Mouse (Mus musculus) midbrain, postnatal 0 days (tissue): ENCODE results near the gene Slc11a2. TPM values are rescaled to one million over a fixed set of nuclear protein-coding genes. Genes with fewer than 3 reads are reported as not detected.
"Not testable (repeated sequence)": the region's sequence is repeated elsewhere in the genome, so short reads cannot be mapped to it uniquely, and the experiment has no call there.

ENCODE experiments used
- ATAC-seq: fragments of 200-750 bp; cut with Nextera tagmentation; 2 replicates; pipeline ENCODE4 v1.8.0; 2017; ENCODE audit warnings: moderate number of reproducible peaks, mild to moderate bottlenecking, moderate TSS enrichment, moderate library complexity; ENCODE audit not compliant: low FRiP score
- DNase-seq: peaks from one replicate; pipeline ENCODE4 v3.0.0-alpha.2; 2015; ENCODE audit warnings: low spot score
- H3K27ac ChIP-seq: fragments of 300-500 bp; sonication (generic); 2 replicates; pipeline ENCODE4 v1.5.1; 2014; ENCODE audit warnings: low read depth, mild to moderate bottlenecking, low read length, mixed read lengths
- H3K27me3 ChIP-seq: fragments of 300-500 bp; sonication (generic); 2 replicates; pipeline ENCODE4 v1.6.1; 2014; ENCODE audit warnings: low read length, control low read depth, mixed read lengths; ENCODE audit not compliant: insufficient read depth
- H3K36me3 ChIP-seq: fragments of 300-500 bp; sonication (generic); 2 replicates; pipeline ENCODE4 v1.6.1; 2014; ENCODE audit warnings: low read length, control low read depth, mixed read lengths; ENCODE audit not compliant: insufficient read depth
- H3K4me1 ChIP-seq: fragments of 300-500 bp; sonication (generic); 2 replicates; pipeline ENCODE4 v1.6.1; 2014; ENCODE audit warnings: mild to moderate bottlenecking, control low read depth, antibody characterized with exemption, low read length, mixed read lengths; ENCODE audit not compliant: insufficient read depth
- H3K4me2 ChIP-seq: fragments of 300-500 bp; sonication (generic); 2 replicates; pipeline ENCODE4 v1.6.1; 2014; ENCODE audit warnings: low read depth, mild to moderate bottlenecking, low read length, mixed read lengths; ENCODE audit not compliant: poor library complexity, severe bottlenecking
- H3K4me3 ChIP-seq: fragments of 300-500 bp; sonication (generic); 2 replicates; pipeline ENCODE4 v1.5.1; 2014; ENCODE audit warnings: low read depth, mild to moderate bottlenecking, low read length, moderate library complexity
- H3K9ac ChIP-seq: fragments of 300-500 bp; sonication (generic); replicated peaks from 2 replicates; pipeline ENCODE4 v1.6.1; 2014; ENCODE audit warnings: mild to moderate bottlenecking, low read length, moderate library complexity, mixed read lengths; ENCODE audit not compliant: poor library complexity, severe bottlenecking
- H3K9me3 ChIP-seq: fragments of 300-500 bp; sonication (generic); 2 replicates; pipeline ENCODE4 v1.6.1; 2016; ENCODE audit warnings: low read length, control low read depth
- CTCF ChIP-seq: IDR thresholded peaks from 2 replicates; pipeline ENCODE4 v1.5.1; 2016; ENCODE audit warnings: antibody characterized with exemption, mild to moderate bottlenecking
- WGBS: fragments of 180-500 bp; shearing (Covaris S2); extraction: QIAGEN DNeasy Blood & Tissue Kit; methylation state at CpG from one replicate; pipeline ENCODE4 v1.1.7; 2014; 5-methylcytosine and 5-hydroxymethylcytosine counted together
- polyA plus RNA-seq: library from polyadenylated mRNA; unstranded; fragments of >200 nt; fragmentation: Nextera tagmentation; extraction: Ambion mirVana; gene quantifications from 2 replicates; pipeline ENCODE4 v1.2.1, GENCODE M21; 2015
- total RNA-seq: library from RNA; depleted of rRNA; stranded (reverse); fragments of >200 nt; gene quantifications from 2 replicates; pipeline ENCODE4 v1.2.3, GENCODE M21; 2014; rRNA removed

Slc11a2 gene
- total and polyA plus RNA-seq, 2 experiments from 2014 or later, result 23.6 to 34.4 TPM

GRCm38 (mm10) chr15:100346761-100347160 is 78.1 kb downstream of the Slc11a2 start:
- Histone ChIP-seq H3K36me3 (no peaks in the 10 kb centered on the region), H3K4me2 (no peak overlapping the region), H3K9me3 (no peaks in the 10 kb centered on the region), H3K27me3 (no peaks in the 10 kb centered on the region), H3K4me3 (no peak overlapping the region), H3K4me1 (no peaks in the 10 kb centered on the region), H3K27ac (no peak overlapping the region), H3K9ac (no peak overlapping the region)
- no peak for ATAC-seq
- TF ChIP-seq CTCF, result no peak
- WGBS, result 71% methylated on average over 14 of the region's 14 CpGs
- no peak for DNase-seq

GRCm38 (mm10) chr15:100345484-100345883 is 79.4 kb downstream of the Slc11a2 start:
- no peak overlapping the region for H3K4me2 ChIP-seq
- no peak for ATAC-seq
- TF ChIP-seq CTCF, result no peak

GRCm38 (mm10) chr15:100341314-100341980 is 83.4 kb downstream of the Slc11a2 start:
- not testable (repeated sequence) for DNase-seq, H3K4me2 ChIP-seq, H3K9ac ChIP-seq, H3K36me3 ChIP-seq, H3K4me3 ChIP-seq, H3K9me3 ChIP-seq, H3K27ac ChIP-seq, ATAC-seq, H3K4me1 ChIP-seq, H3K27me3 ChIP-seq
- WGBS, result 72% methylated on average over 4 of the region's 5 CpGs

More at GRCm38 (mm10) chr15:100345484-100345883, 79.4 kb downstream of the Slc11a2 start:
- no peak for DNase-seq
- H3K4me1 ChIP-seq, result no peaks in the 10 kb centered on the region
- H3K9me3 ChIP-seq, result no peaks in the 10 kb centered on the region
- no peaks in the 10 kb centered on the region for H3K36me3 ChIP-seq
- H3K27ac ChIP-seq, result no peak overlapping the region
- no peaks in the 10 kb centered on the region for H3K27me3 ChIP-seq
- H3K9ac ChIP-seq, result no peak overlapping the region
- H3K4me3 ChIP-seq, result no peak overlapping the region

Other genes with a start within 250 kb of the Slc11a2 start
- gene Atf1, start 197.3 kb downstream of the Slc11a2 start, total RNA-seq, result 7.6 and 15.8 TPM in 2 replicates
- 8.3 and 9.8 TPM in 2 replicates for gene Atf1, start 197.3 kb downstream of the Slc11a2 start, polyA plus RNA-seq
- gene Tmprss12, start 144.2 kb downstream of the Slc11a2 start, total RNA-seq, result not detected in 2 replicates
- gene Tmprss12, start 144.2 kb downstream of the Slc11a2 start, polyA plus RNA-seq, result not detected in 2 replicates
- gene Mettl7a1, start 120.9 kb downstream of the Slc11a2 start, total RNA-seq, result 12.4 and 13.5 TPM in 2 replicates
- gene Mettl7a1, start 120.9 kb downstream of the Slc11a2 start, polyA plus RNA-seq, result 2.0 and 2.6 TPM in 2 replicates
- gene Mettl7a3, start 90.1 kb downstream of the Slc11a2 start, total RNA-seq, result not detected in 2 replicates
- gene Mettl7a3, start 90.1 kb downstream of the Slc11a2 start, polyA plus RNA-seq, result not detected in 2 replicates
- gene Methig1, start 71.9 kb downstream of the Slc11a2 start, total RNA-seq, result not detected in 2 replicates
- gene Methig1, start 71.9 kb downstream of the Slc11a2 start, polyA plus RNA-seq, result not detected in 2 replicates
- not detected in 2 replicates for gene Mettl7a2, start 71.9 kb downstream of the Slc11a2 start, total RNA-seq
- not detected in 2 replicates for gene Mettl7a2, start 71.9 kb downstream of the Slc11a2 start, polyA plus RNA-seq
- gene Higd1c, start 60.5 kb downstream of the Slc11a2 start, total RNA-seq, result not detected in 2 replicates
- not detected in 2 replicates for gene Higd1c, start 60.5 kb downstream of the Slc11a2 start, polyA plus RNA-seq
- gene Gm5475, start 2.9 kb downstream of the Slc11a2 start, total RNA-seq, result not detected in 2 replicates
- gene Gm5475, start 2.9 kb downstream of the Slc11a2 start, polyA plus RNA-seq, result 0.15 and 0.17 TPM in 2 replicates
- gene Letmd1, start 44.0 kb upstream of the Slc11a2 start, total RNA-seq, result 80.9 and 86.0 TPM in 2 replicates
- gene Letmd1, start 44.0 kb upstream of the Slc11a2 start, polyA plus RNA-seq, result 53.0 and 55.0 TPM in 2 replicates
- gene Csrnp2, start 70.4 kb upstream of the Slc11a2 start, total RNA-seq, result 61.5 and 66.3 TPM in 2 replicates
- 35.8 and 37.0 TPM in 2 replicates for gene Csrnp2, start 70.4 kb upstream of the Slc11a2 start, polyA plus RNA-seq
- gene Tfcp2, start 126.9 kb upstream of the Slc11a2 start, total RNA-seq, result 30.4 and 33.6 TPM in 2 replicates
- gene Tfcp2, start 126.9 kb upstream of the Slc11a2 start, polyA plus RNA-seq, result 33.0 and 36.7 TPM in 2 replicates
- gene Pou6f1, start 174.9 kb upstream of the Slc11a2 start, total RNA-seq, result 78.4 and 111 TPM in 2 replicates
- 26.7 and 30.6 TPM in 2 replicates for gene Pou6f1, start 174.9 kb upstream of the Slc11a2 start, polyA plus RNA-seq
- gene Dazap2, start 190.3 kb upstream of the Slc11a2 start, total RNA-seq, result 89.3 and 148 TPM in 2 replicates
- 133 and 134 TPM in 2 replicates for gene Dazap2, start 190.3 kb upstream of the Slc11a2 start, polyA plus RNA-seq
- 1.2 and 2.5 TPM in 2 replicates for gene Smagp, start 211.9 kb upstream of the Slc11a2 start, total RNA-seq
- 2.6 and 3.8 TPM in 2 replicates for gene Smagp, start 211.9 kb upstream of the Slc11a2 start, polyA plus RNA-seq
- gene Bin2, start 244.5 kb upstream of the Slc11a2 start, total RNA-seq, result 2.1 and 2.7 TPM in 2 replicates
- 1.2 TPM in 2 replicates for gene Bin2, start 244.5 kb upstream of the Slc11a2 start, polyA plus RNA-seq